26 mouse cellular contexts compared by ENCODE assay signal in genomic region chr1:86507866-86508265, GRCm38 (mm10). TPM values are rescaled to one million over a fixed set of nuclear protein-coding genes. Genes with fewer than 3 reads are reported as not detected.
DNase-seq lines count a peak whose midpoint lies in the region; TF ChIP-seq lines count a peak whose summit lies in the region.
"Had no signal": no experiment of that assay in that cellular context is flagged by ENCODE, and none has a peak within 500 bp of the region (broad histone marks: within the 10 kb centered on the region; RNA-seq: fewer than 3 reads in every experiment).

No protein-coding gene starts in this region.

- intact Hi-C loops in heart, postnatal 36 days (cut with DNase I) = no loop called here

- H3K36me3 ChIP-seq in heart, embryonic 10.5 days = no peaks in the 10 kb centered on the region
- H3K36me3 ChIP-seq: limb, embryonic 15.5 days; liver, embryonic 15.5 days; lung, embryonic 15.5 days; neural tube, embryonic 13.5 days; stomach, embryonic 15.5 days had no signal

- H3K27ac ChIP-seq in cerebellum, adult 2 months (ENCODE audit: insufficient read depth, low read length) = peak overlapping the region; percentile 46; the same call in 1 of the 2 replicates
- H3K27ac ChIP-seq in heart, embryonic 10.5 days = 0 out of 2 replicates have a peak overlapping the region, but pooled peaks have one; percentile 49
- H3K27ac ChIP-seq: heart, adult 2 months; limb, embryonic 15.5 days; liver, embryonic 15.5 days; lung, embryonic 15.5 days; neural tube, embryonic 13.5 days; stomach, embryonic 15.5 days had no signal

- H3K9me3 ChIP-seq in heart, embryonic 10.5 days = no peaks in the 10 kb centered on the region
- H3K9me3 ChIP-seq: limb, embryonic 15.5 days; liver, embryonic 15.5 days; lung, embryonic 15.5 days; megakaryocyte, embryonic 14.5 days; neural tube, embryonic 13.5 days; stomach, embryonic 15.5 days had no signal

- WGBS in cerebellum, adult 2 months = 88% methylated on average over 5 of the region's 5 CpGs
- WGBS in heart, embryonic 10.5 days = 84% methylated on average over 5 of the region's 5 CpGs

- no peak overlapping the region for H3K4me3 ChIP-seq in cerebellum, adult 2 months (replicated peaks; ENCODE audit: insufficient read depth, low read depth, low read length)
- no peak overlapping the region for H3K4me3 ChIP-seq in heart, embryonic 10.5 days
- H3K4me3 ChIP-seq: heart, adult 2 months; limb, embryonic 15.5 days; liver, embryonic 15.5 days; lung, embryonic 15.5 days; megakaryocyte, embryonic 14.5 days; neural tube, embryonic 13.5 days; stomach, embryonic 15.5 days had no signal

- TF ChIP-seq POLR2A in cerebellum, adult 2 months (IDR thresholded peaks at IDR 0.05; ENCODE audit: borderline replicate concordance, insufficient read depth, low read length) = no peak

- no peak for TF ChIP-seq CTCF in cerebellum, adult 2 months (IDR thresholded peaks at IDR 0.05; ENCODE audit: borderline replicate concordance, insufficient read depth, low read depth, low read length)

- no peaks in the 10 kb centered on the region for H3K27me3 ChIP-seq in cerebellum, adult 2 months (ENCODE audit: control insufficient read depth, insufficient read depth, low read length)
- H3K27me3 ChIP-seq in heart, embryonic 10.5 days (ENCODE audit: insufficient read depth, poor library complexity, severe bottlenecking) = no peaks in the 10 kb centered on the region
- H3K27me3 ChIP-seq: limb, embryonic 15.5 days; lung, embryonic 15.5 days; megakaryocyte, embryonic 14.5 days; neural tube, embryonic 13.5 days; stomach, embryonic 15.5 days had no signal

- DNase-seq in cerebellum, adult 2 months = no peak
- no peak for DNase-seq in cerebellum, postnatal 36 days
- DNase-seq in heart, embryonic 10.5 days (ENCODE audit: low spot score) = no peak
- no peak for DNase-seq in heart, postnatal 36 days
- peak; percentile 86 for DNase-seq in layer of hippocampus, adult 9-11 months
- no peak for DNase-seq in layer of hippocampus, postnatal 14 days (ENCODE audit: low spot score in 2 of 2)
- DNase-seq in brain, adult 2 months (ENCODE audit: low read depth, low spot score) = peak; percentile 88
- no peak for DNase-seq in urinary bladder, adult 2 months (ENCODE audit: low spot score)
- DNase-seq: adrenal gland, adult 8-10 months; cerebellum, postnatal 10 days; embryo, embryonic 11 days; gastrocnemius, postnatal 25 days; heart, adult 2 months; heart, postnatal 4 days; kidney, adult 8-10 months; kidney, postnatal 10 days; lung, postnatal 36 days; midbrain, embryonic 14.5 days; retina, postnatal 1 day; right cerebral cortex, postnatal 4 days had no signal

- H3K4me1 ChIP-seq in cerebellum, adult 2 months (ENCODE audit: control insufficient read depth, insufficient read depth, low read length) = peaks cover 4% of the 10 kb centered on the region; the same call in 1 of the 2 replicates
- peaks cover 52% of the 10 kb centered on the region for H3K4me1 ChIP-seq in heart, embryonic 10.5 days

RNA-seq across cellular contexts. Expression of gene Ptma, which starts 18.7 kb away (rescaled TPM):
- 610 and 672 TPM in 2 replicates for polyA plus RNA-seq in cerebellum, adult 2 months (2012; rRNA removed)
- 1,013 and 1,650 TPM in 2 replicates for polyA plus RNA-seq in heart, embryonic 10.5 days (2016; fragmentation: Nextera tagmentation; extraction: Ambion mirVana)
- total RNA-seq in heart, postnatal 36 days (2021) = 100 to 1,000 TPM; 202 to 234 TPM
- 100 to 1,000 TPM; 453 to 549 TPM for total RNA-seq in layer of hippocampus, postnatal 14 days (2021)
- polyA plus RNA-seq in urinary bladder, adult 2 months (2012; rRNA removed) = 836 and 1,054 TPM in 2 replicates

Comparison
In these comparisons a context has a peak if more than half of its experiments do, and no peak if none do; other contexts are left out.
1. DNase-seq: peak in layer of hippocampus, adult 9-11 months (single experiment) and brain, adult 2 months (single experiment); none in cerebellum, adult 2 months (0 of 2), cerebellum, postnatal 36 days (0 of 2), heart, embryonic 10.5 days (single experiment), heart, postnatal 36 days (0 of 2), layer of hippocampus, postnatal 14 days (0 of 2) and urinary bladder, adult 2 months (single experiment).